Comparison of ENCODE assay signal across 20 mouse cellular contexts in genomic region chr14:68305166-68305565, GRCm38 (mm10).
"Had no signal": no experiment of that assay in that cellular context is flagged by ENCODE, and none has a peak within 500 bp of the region (broad histone marks: within the 10 kb centered on the region; RNA-seq: fewer than 3 reads in every experiment).

No protein-coding gene starts in this region.

- H3K4me1 ChIP-seq: liver, embryonic 13.5 days; midbrain, embryonic 12.5 days; midbrain, embryonic 15.5 days; neural tube, embryonic 12.5 days; neural tube, embryonic 15.5 days had no signal

- H3K4me2 ChIP-seq: liver, embryonic 13.5 days; lung, embryonic 14.5 days; midbrain, embryonic 12.5 days; midbrain, embryonic 15.5 days; neural tube, embryonic 12.5 days; neural tube, embryonic 15.5 days had no signal

- H3K4me3 ChIP-seq: left cerebral cortex, adult 2 months; liver, embryonic 13.5 days; midbrain, embryonic 12.5 days; midbrain, embryonic 15.5 days; neural tube, embryonic 12.5 days; neural tube, embryonic 15.5 days had no signal

- H3K27me3 ChIP-seq: liver, embryonic 13.5 days; midbrain, embryonic 12.5 days; midbrain, embryonic 15.5 days; neural tube, embryonic 12.5 days; neural tube, embryonic 15.5 days had no signal

- H3K9ac ChIP-seq: liver, embryonic 13.5 days; lung, embryonic 14.5 days; midbrain, embryonic 12.5 days; midbrain, embryonic 15.5 days; neural tube, embryonic 12.5 days; neural tube, embryonic 15.5 days had no signal

- H3K27ac ChIP-seq: left cerebral cortex, adult 2 months; liver, embryonic 13.5 days; macrophage; midbrain, embryonic 12.5 days; midbrain, embryonic 15.5 days; neural tube, embryonic 12.5 days; neural tube, embryonic 15.5 days; stomach, postnatal 0 days had no signal

- H3K36me3 ChIP-seq: liver, embryonic 13.5 days; midbrain, embryonic 12.5 days; midbrain, embryonic 15.5 days; neural tube, embryonic 12.5 days; neural tube, embryonic 15.5 days had no signal

- H3K9me3 ChIP-seq: liver, embryonic 13.5 days; midbrain, embryonic 12.5 days; midbrain, embryonic 15.5 days; neural tube, embryonic 12.5 days; neural tube, embryonic 15.5 days had no signal

- ATAC-seq: intestine, embryonic 16.5 days; lung, postnatal 0 days; midbrain, embryonic 15.5 days had no signal

- DNase-seq: kidney, adult 18-20 months; kidney, adult 9 months; layer of hippocampus, postnatal 36 days; liver, embryonic 13.5 days; lung, embryonic 14.5 days; right cerebral cortex, adult 18-20 months; right cerebral cortex, postnatal 14 days; right cerebral cortex, postnatal 4 days; thymus, adult 2 months; thymus, postnatal 14 days; thymus, postnatal 4 days had no signal
